Mouse (Mus musculus): ENCODE measurements around the gene Tnpo2. TPM values are rescaled to one million over a fixed set of nuclear protein-coding genes. Genes with fewer than 3 reads are reported as not detected.

Gene Tnpo2
- polyA plus RNA-seq, 1 experiment from 2014 or later, result 15.5 TPM

- Histone ChIP-seq H3K9me3 (ENCODE audit: control insufficient read depth, low read length) (no peaks in the 10 kb centered on the region), H3K4me2 (ENCODE audit: low read length) (no peak overlapping the region), H3K4me1 (replicated peaks; ENCODE audit: control insufficient read depth, insufficient read depth, low read length) (no peaks in the 10 kb centered on the region), H3K27me3 (replicated peaks; ENCODE audit: control insufficient read depth, insufficient read depth, low read length) (no peaks in the 10 kb centered on the region), H3K36me3 (ENCODE audit: control insufficient read depth, insufficient read depth, low read length) (peaks cover 69% of the 10 kb centered on the region), H3K27ac (ENCODE audit: low read depth) (no peak overlapping the region), H3K4me3 (ENCODE audit: low read depth, low read length) (no peak overlapping the region), H3K9ac (ENCODE audit: low read length) (no peak overlapping the region)
- DNase-seq (ENCODE audit: low spot score), result no peak
- WGBS, result 94% methylated on average over 13 of the region's 13 CpGs
- ATAC-seq (replicated peaks; ENCODE audit: low FRiP score, low TSS enrichment, low read depth), result no peak
Observed at GRCm38 (mm10) chr8:85095051-85095450, 58.3 kb downstream of the Tnpo2 start.

GRCm38 (mm10) chr8:85095566-85095965 is 58.9 kb downstream of the Tnpo2 start:
- H3K4me2 ChIP-seq (ENCODE audit: low read length), result no peak overlapping the region
- H3K27ac ChIP-seq (ENCODE audit: low read depth), result no peak overlapping the region
- ATAC-seq (replicated peaks; ENCODE audit: low FRiP score, low TSS enrichment, low read depth) (no peak), DNase-seq (ENCODE audit: low spot score) (no peak)
- H3K27me3 ChIP-seq (replicated peaks; ENCODE audit: control insufficient read depth, insufficient read depth, low read length), result no peaks in the 10 kb centered on the region
- H3K9ac ChIP-seq (ENCODE audit: low read length), result no peak overlapping the region
- WGBS, result 93% methylated on average over 7 of the region's 7 CpGs
- no peak overlapping the region for H3K4me3 ChIP-seq (ENCODE audit: low read depth, low read length)
- H3K9me3 ChIP-seq (ENCODE audit: control insufficient read depth, low read length), result no peaks in the 10 kb centered on the region
- peaks cover 69% of the 10 kb centered on the region for H3K36me3 ChIP-seq (ENCODE audit: control insufficient read depth, insufficient read depth, low read length)
- no peaks in the 10 kb centered on the region for H3K4me1 ChIP-seq (replicated peaks; ENCODE audit: control insufficient read depth, insufficient read depth, low read length)

- 94% methylated on average over 16 of the region's 16 CpGs for WGBS
Observed at GRCm38 (mm10) chr8:85096196-85096595, 59.5 kb downstream of the Tnpo2 start.

GRCm38 (mm10) chr8:85096850-85097249 is 60.1 kb downstream of the Tnpo2 start:
- H3K9ac ChIP-seq (ENCODE audit: low read length), result no peak overlapping the region
- H3K9me3 ChIP-seq (ENCODE audit: control insufficient read depth, low read length), result no peaks in the 10 kb centered on the region
- no peaks in the 10 kb centered on the region for H3K27me3 ChIP-seq (replicated peaks; ENCODE audit: control insufficient read depth, insufficient read depth, low read length)
- 86% methylated on average over 4 of the region's 4 CpGs for WGBS
- no peak overlapping the region for H3K4me3 ChIP-seq (ENCODE audit: low read depth, low read length)
- H3K36me3 ChIP-seq (ENCODE audit: control insufficient read depth, insufficient read depth, low read length), result peaks cover 63% of the 10 kb centered on the region
- DNase-seq (ENCODE audit: low spot score) (no peak), ATAC-seq (replicated peaks; ENCODE audit: low FRiP score, low TSS enrichment, low read depth) (no peak)
- no peak overlapping the region for H3K4me2 ChIP-seq (ENCODE audit: low read length)
- no peak overlapping the region for H3K27ac ChIP-seq (ENCODE audit: low read depth)
- H3K4me1 ChIP-seq (replicated peaks; ENCODE audit: control insufficient read depth, insufficient read depth, low read length), result no peaks in the 10 kb centered on the region

More at GRCm38 (mm10) chr8:85096196-85096595, 59.5 kb downstream of the Tnpo2 start:
- H3K4me1 ChIP-seq (replicated peaks; ENCODE audit: control insufficient read depth, insufficient read depth, low read length), result no peaks in the 10 kb centered on the region
- no peak overlapping the region for H3K4me2 ChIP-seq (ENCODE audit: low read length)
- no peak overlapping the region for H3K4me3 ChIP-seq (ENCODE audit: low read depth, low read length)
- H3K9me3 ChIP-seq (ENCODE audit: control insufficient read depth, low read length), result no peaks in the 10 kb centered on the region
- H3K27ac ChIP-seq (ENCODE audit: low read depth), result no peak overlapping the region
- peaks cover 65% of the 10 kb centered on the region for H3K36me3 ChIP-seq (ENCODE audit: control insufficient read depth, insufficient read depth, low read length)
- DNase-seq (ENCODE audit: low spot score) (no peak), ATAC-seq (replicated peaks; ENCODE audit: low FRiP score, low TSS enrichment, low read depth) (no peak)
- no peaks in the 10 kb centered on the region for H3K27me3 ChIP-seq (replicated peaks; ENCODE audit: control insufficient read depth, insufficient read depth, low read length)
- H3K9ac ChIP-seq (ENCODE audit: low read length), result no peak overlapping the region

GRCm38 (mm10) chr8:85100076-85100665 is 63.5 kb downstream of the Tnpo2 start:
- Histone ChIP-seq H3K27me3 (replicated peaks; ENCODE audit: control insufficient read depth, insufficient read depth, low read length) (no peaks in the 10 kb centered on the region), H3K27ac (ENCODE audit: low read depth) (no peak overlapping the region), H3K4me3 (ENCODE audit: low read depth, low read length) (no peak overlapping the region), H3K4me1 (replicated peaks; ENCODE audit: control insufficient read depth, insufficient read depth, low read length) (no peaks in the 10 kb centered on the region), H3K9ac (ENCODE audit: low read length) (no peak overlapping the region), H3K4me2 (ENCODE audit: low read length) (no peak overlapping the region), H3K36me3 (ENCODE audit: control insufficient read depth, insufficient read depth, low read length) (peaks cover 38% of the 10 kb centered on the region), H3K9me3 (ENCODE audit: control insufficient read depth, low read length) (no peaks in the 10 kb centered on the region)
- no peak for DNase-seq (ENCODE audit: low spot score)
- ATAC-seq (replicated peaks; ENCODE audit: low FRiP score, low TSS enrichment, low read depth), result no peak
- 84% methylated on average over 4 of the region's 4 CpGs for WGBS

Small RNA genes within 50 kb of the gene (microRNA-seq; reads per million reads assigned to microRNA genes)
- 1.1 reads per million, percentile 9 among the genes with 10 or more reads in this experiment for gene Mir7070

Other genes starting within 250 kb of the Tnpo2 start
- 12.8 and 14.4 TPM in 2 replicates for gene Nfix, start 236.6 kb upstream of the Tnpo2 start, polyA plus RNA-seq (2014; fragmentation: Nextera tagmentation; extraction: Ambion mirVana)
- gene Dand5, start 214.1 kb upstream of the Tnpo2 start, polyA plus RNA-seq (2014; fragmentation: Nextera tagmentation; extraction: Ambion mirVana), result 5.2 and 5.4 TPM in 2 replicates
- gene Gadd45gip1, start 205.4 kb upstream of the Tnpo2 start, polyA plus RNA-seq (2014; fragmentation: Nextera tagmentation; extraction: Ambion mirVana), result 57.8 and 60.8 TPM in 2 replicates
- gene Rad23a, start 196.2 kb upstream of the Tnpo2 start, polyA plus RNA-seq (2014; fragmentation: Nextera tagmentation; extraction: Ambion mirVana), result 126 and 129 TPM in 2 replicates
- 721 and 823 TPM in 2 replicates for gene Calr, start 190.0 kb upstream of the Tnpo2 start, polyA plus RNA-seq (2014; fragmentation: Nextera tagmentation; extraction: Ambion mirVana)
- gene Farsa, start 179.9 kb upstream of the Tnpo2 start, polyA plus RNA-seq (2014; fragmentation: Nextera tagmentation; extraction: Ambion mirVana), result 89.0 TPM in 2 replicates
- gene Syce2, start 164.8 kb upstream of the Tnpo2 start, polyA plus RNA-seq (2014; fragmentation: Nextera tagmentation; extraction: Ambion mirVana), result 67.9 and 68.9 TPM in 2 replicates
- 35.7 and 37.8 TPM in 2 replicates for gene Gcdh, start 143.0 kb upstream of the Tnpo2 start, polyA plus RNA-seq (2014; fragmentation: Nextera tagmentation; extraction: Ambion mirVana)
- 0.77 and 1.8 TPM in 2 replicates for gene Klf1, start 135.0 kb upstream of the Tnpo2 start, polyA plus RNA-seq (2014; fragmentation: Nextera tagmentation; extraction: Ambion mirVana)
- 8.3 and 8.6 TPM in 2 replicates for gene Dnase2a, start 128.4 kb upstream of the Tnpo2 start, polyA plus RNA-seq (2014; fragmentation: Nextera tagmentation; extraction: Ambion mirVana)
- gene Mast1, start 99.6 kb upstream of the Tnpo2 start, polyA plus RNA-seq (2014; fragmentation: Nextera tagmentation; extraction: Ambion mirVana), result 2.3 and 2.6 TPM in 2 replicates
- gene Rtbdn, start 89.9 kb upstream of the Tnpo2 start, polyA plus RNA-seq (2014; fragmentation: Nextera tagmentation; extraction: Ambion mirVana), result 0.09 TPM in 1 of 2 replicates, not detected in the other
- not detected in 2 replicates for gene Gm49661, start 67.5 kb upstream of the Tnpo2 start, polyA plus RNA-seq (2014; fragmentation: Nextera tagmentation; extraction: Ambion mirVana)
- 771 and 821 TPM in 2 replicates for gene Prdx2, start 67.3 kb upstream of the Tnpo2 start, polyA plus RNA-seq (2014; fragmentation: Nextera tagmentation; extraction: Ambion mirVana)
- 132 and 141 TPM in 2 replicates for gene Rnaseh2a, start 67.1 kb upstream of the Tnpo2 start, polyA plus RNA-seq (2014; fragmentation: Nextera tagmentation; extraction: Ambion mirVana)
- gene Junb, start 58.2 kb upstream of the Tnpo2 start, polyA plus RNA-seq (2014; fragmentation: Nextera tagmentation; extraction: Ambion mirVana), result 14.4 and 17.2 TPM in 2 replicates
- gene Hook2, start 46.3 kb upstream of the Tnpo2 start, polyA plus RNA-seq (2014; fragmentation: Nextera tagmentation; extraction: Ambion mirVana), result 36.0 and 40.7 TPM in 2 replicates
- gene Best2, start 22.4 kb upstream of the Tnpo2 start, polyA plus RNA-seq (2014; fragmentation: Nextera tagmentation; extraction: Ambion mirVana), result not detected in 2 replicates
- gene Asna1, start 11.6 kb upstream of the Tnpo2 start, polyA plus RNA-seq (2014; fragmentation: Nextera tagmentation; extraction: Ambion mirVana), result 95.9 and 105 TPM in 2 replicates
- 115 and 143 TPM in 2 replicates for gene Trir, start 10.1 kb upstream of the Tnpo2 start, polyA plus RNA-seq (2014; fragmentation: Nextera tagmentation; extraction: Ambion mirVana)
- gene Fbxw9, start 23.1 kb downstream of the Tnpo2 start, polyA plus RNA-seq (2014; fragmentation: Nextera tagmentation; extraction: Ambion mirVana), result 26.2 and 26.9 TPM in 2 replicates
- 0.71 TPM in 1 of 2 replicates, not detected in the other for gene Gm5741, start 31.1 kb downstream of the Tnpo2 start, polyA plus RNA-seq (2014; fragmentation: Nextera tagmentation; extraction: Ambion mirVana)
- 63.8 and 67.5 TPM in 2 replicates for gene Dhps, start 34.8 kb downstream of the Tnpo2 start, polyA plus RNA-seq (2014; fragmentation: Nextera tagmentation; extraction: Ambion mirVana)
- 142 and 156 TPM in 2 replicates for gene Wdr83os, start 43.8 kb downstream of the Tnpo2 start, polyA plus RNA-seq (2014; fragmentation: Nextera tagmentation; extraction: Ambion mirVana)
- 43.2 and 44.2 TPM in 2 replicates for gene Wdr83, start 44.4 kb downstream of the Tnpo2 start, polyA plus RNA-seq (2014; fragmentation: Nextera tagmentation; extraction: Ambion mirVana)
- 41.7 and 46.7 TPM in 2 replicates for gene Man2b1, start 46.4 kb downstream of the Tnpo2 start, polyA plus RNA-seq (2014; fragmentation: Nextera tagmentation; extraction: Ambion mirVana)
- gene Zfp791, start 86.2 kb downstream of the Tnpo2 start, polyA plus RNA-seq (2014; fragmentation: Nextera tagmentation; extraction: Ambion mirVana), result 2.2 and 2.3 TPM in 2 replicates
- gene Cks1brt, start 115.0 kb downstream of the Tnpo2 start, polyA plus RNA-seq (2014; fragmentation: Nextera tagmentation; extraction: Ambion mirVana), result not detected in 2 replicates
- not detected in 2 replicates for gene Olfr371, start 189.1 kb downstream of the Tnpo2 start, polyA plus RNA-seq (2014; fragmentation: Nextera tagmentation; extraction: Ambion mirVana)

All from intestine, embryonic 14.5 days (tissue).